Mouse (Mus musculus): ENCODE measurements around the gene Slc25a39.

GRCm38 (mm10) chr11:102411061-102411460, 3.3 kb upstream of the Slc25a39 start:
- TF ChIP-seq MAZ (IDR thresholded peaks at IDR 0.05; ENCODE audit: low read depth, low read length) (no peak), CTCF (conservative IDR thresholded peaks at IDR 0.05 in 1 of 2, IDR thresholded peaks at IDR 0.05 in 1 of 2; ENCODE audit: low read depth in 2 of 2, low read length in 2 of 2) (no peak), PAX5 (IDR thresholded peaks at IDR 0.05; ENCODE audit: low read length) (no peak), USF1 (IDR thresholded peaks at IDR 0.05; ENCODE audit: low read depth, low read length) (no peak), POLR2A (IDR thresholded peaks at IDR 0.05; ENCODE audit: low read depth, low read length) (no peak), CHD1 (IDR thresholded peaks at IDR 0.05; ENCODE audit: low read depth, low read length) (no peak), NRF1 (IDR thresholded peaks at IDR 0.05; ENCODE audit: low read depth, low read length) (no peak), EP300 (IDR thresholded peaks at IDR 0.05; ENCODE audit: low read length) (no peak), CHD2 (IDR thresholded peaks at IDR 0.05; ENCODE audit: low read length) (no peak), ZNF384 (IDR thresholded peaks at IDR 0.05; ENCODE audit: low read depth, low read length) (no peak), TCF12 (IDR thresholded peaks at IDR 0.05; ENCODE audit: low read depth, low read length) (no peak), MAFK (IDR thresholded peaks at IDR 0.05; ENCODE audit: insufficient replicate concordance, low read length) (no peak), MEF2A (IDR thresholded peaks at IDR 0.05; ENCODE audit: borderline replicate concordance, low read depth, low read length) (no peak), KAT2A (IDR thresholded peaks at IDR 0.05; ENCODE audit: insufficient replicate concordance, low read length) (no peak)

All from CH12.LX (cell line).